Mouse (Mus musculus) myocyte (in vitro differentiated cells): ENCODE measurements around the gene Ube2m.

Experiments used
- MYOG ChIP-seq, 3 experiments: IDR thresholded peaks; one replicate each; pipeline ENCODE4 v1.6.1; 2011; ENCODE audit warnings: control low read depth in 2 of 3, low read depth in 2 of 3, mild to moderate bottlenecking in 2 of 3; ENCODE audit not compliant: insufficient read length in 2 of 3, control insufficient read depth in 1 of 3, insufficient read depth in 1 of 3
- POLR2A ChIP-seq: IDR thresholded peaks from one replicate; pipeline ENCODE4 v1.6.1; 2011; ENCODE audit warnings: low read depth, mild to moderate bottlenecking, control low read depth, moderate library complexity; ENCODE audit not compliant: insufficient read length

- TF ChIP-seq POLR2A (no peak), MYOG (IDR thresholded peaks at IDR 0.05; ENCODE audit: control insufficient read depth in 1 of 3, insufficient read depth in 1 of 3, insufficient read length in 2 of 3, low read depth in 2 of 3) (no peak)
Observed at GRCm38 (mm10) chr7:13038621-13039169, 620 bp upstream of the Ube2m start.
